Mouse (Mus musculus): ENCODE data around the gene Reg3b.

- TF ChIP-seq GATA1 (IDR thresholded peaks at IDR 0.05; ENCODE audit: borderline replicate concordance, low read length) (no peak), FLI1 (IDR thresholded peaks at IDR 0.05; ENCODE audit: low read length) (no peak)
Observed at GRCm38 (mm10) chr6:78331919-78332569, 38.4 kb upstream of the Reg3b start.

Data from megakaryocyte, embryonic 14.5 days (primary cell).